Mouse (Mus musculus): ENCODE measurements at regions not wholly inside any gene's neighbourhood (a gene's known extent, or its start where the extent isn't known, plus 50 kb on each side); places are given as distances from the start of the nearest gene placed in this dataset.

DNA sequence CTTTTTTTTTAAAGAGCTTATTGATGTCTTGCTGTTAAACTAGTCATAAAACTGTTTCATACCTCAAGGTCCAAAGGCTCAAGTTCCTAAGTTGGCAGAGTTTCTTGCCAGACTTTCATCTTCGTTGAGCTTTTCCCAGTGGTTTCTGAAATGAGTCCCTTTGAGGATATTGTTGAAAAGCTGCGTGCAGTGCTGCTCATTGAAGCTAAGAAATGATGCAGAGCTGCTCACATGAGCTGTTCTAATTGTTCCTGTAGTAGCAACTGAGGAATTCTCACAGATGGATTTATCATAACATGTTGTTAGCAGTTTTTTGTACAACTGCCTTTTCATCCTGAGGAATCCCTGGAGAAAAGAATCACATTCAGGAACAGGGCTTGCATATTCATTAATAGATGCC is 249.3 kb downstream of the Col11a1 start:
- DNase-seq (ENCODE audit: low spot score in 2 of 2), result no peak

DNA sequence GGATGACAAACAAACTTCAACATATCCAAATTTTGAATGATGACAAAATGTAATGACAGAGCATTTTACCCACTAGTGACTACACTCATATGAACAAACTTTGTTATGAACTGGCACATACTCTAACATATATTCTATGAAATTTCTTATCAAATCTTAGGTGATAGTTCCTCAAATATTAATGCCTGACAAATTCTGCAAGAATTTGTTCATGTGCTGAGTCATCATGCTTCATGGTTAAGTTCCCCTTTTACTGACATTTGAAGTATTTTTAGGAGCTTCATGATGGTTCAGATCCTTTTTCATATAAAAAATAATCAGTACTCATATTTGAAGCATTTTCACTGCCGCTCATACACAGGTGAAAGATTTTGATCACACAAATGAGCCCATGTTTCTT is 289.1 kb downstream of the Col11a1 start:
- DNase-seq (ENCODE audit: low spot score in 2 of 2), result no peak

DNA sequence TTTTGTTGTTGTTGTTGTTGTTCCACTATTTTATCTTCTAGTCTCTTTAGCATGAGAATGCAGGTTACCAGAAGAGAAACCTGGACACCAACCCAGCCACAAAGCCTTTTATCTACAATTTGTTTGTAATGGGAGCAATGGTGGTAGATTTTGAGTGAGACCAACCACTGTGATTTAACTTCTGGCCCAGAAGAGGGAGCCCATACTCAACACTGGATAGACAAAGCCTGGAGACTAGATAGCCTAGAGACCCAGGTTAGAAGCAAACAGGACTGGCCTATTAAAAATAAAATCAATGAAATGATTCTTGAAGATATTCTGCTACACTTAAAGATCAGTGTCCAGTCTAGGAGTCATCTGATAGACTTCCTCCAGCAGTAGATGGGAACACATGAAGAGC is 304.0 kb downstream of the Col11a1 start:
- DNase-seq (ENCODE audit: low spot score in 2 of 2), result no peak

DNA sequence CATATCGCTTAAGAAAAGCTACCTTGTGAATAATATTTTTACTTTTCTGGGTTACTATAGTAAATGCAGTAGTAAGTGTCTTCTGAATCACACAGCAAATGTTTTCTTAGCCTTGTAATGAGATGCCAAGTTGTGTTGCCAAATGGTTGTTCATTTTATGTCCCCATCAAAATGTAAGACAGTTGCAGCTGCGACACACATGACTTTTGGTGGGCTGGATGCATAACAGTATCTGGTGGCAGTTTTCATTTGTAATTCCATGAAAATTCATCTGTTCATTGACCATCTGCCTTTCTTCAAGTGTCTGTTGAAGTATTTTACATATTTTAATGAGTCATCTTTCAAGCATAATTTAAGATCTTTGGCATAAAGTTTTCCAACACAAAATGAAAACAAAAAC is 313.4 kb downstream of the Col11a1 start:
- DNase-seq (ENCODE audit: low spot score in 2 of 2), result peak; percentile 14 to 18

DNA sequence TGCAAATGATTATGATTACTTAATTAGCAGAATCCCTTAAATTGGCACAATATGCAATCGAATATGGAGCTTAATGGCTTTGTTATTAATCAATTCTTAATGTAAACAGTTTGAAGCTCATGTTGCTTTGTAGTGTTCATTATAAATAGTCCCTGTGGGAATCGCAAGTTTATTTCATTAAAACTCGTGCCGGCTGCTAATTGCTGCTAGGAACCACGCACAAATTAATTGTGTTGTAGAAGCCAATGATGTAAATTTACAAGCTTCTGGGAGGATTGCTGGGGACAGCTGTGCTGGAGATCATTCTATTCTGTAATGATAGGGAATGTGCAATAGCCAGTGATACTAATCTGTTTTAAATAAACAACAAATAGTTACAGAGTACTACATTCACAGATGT is 349.7 kb downstream of the Col11a1 start:
- no peak for DNase-seq (ENCODE audit: low spot score in 2 of 2)

DNA sequence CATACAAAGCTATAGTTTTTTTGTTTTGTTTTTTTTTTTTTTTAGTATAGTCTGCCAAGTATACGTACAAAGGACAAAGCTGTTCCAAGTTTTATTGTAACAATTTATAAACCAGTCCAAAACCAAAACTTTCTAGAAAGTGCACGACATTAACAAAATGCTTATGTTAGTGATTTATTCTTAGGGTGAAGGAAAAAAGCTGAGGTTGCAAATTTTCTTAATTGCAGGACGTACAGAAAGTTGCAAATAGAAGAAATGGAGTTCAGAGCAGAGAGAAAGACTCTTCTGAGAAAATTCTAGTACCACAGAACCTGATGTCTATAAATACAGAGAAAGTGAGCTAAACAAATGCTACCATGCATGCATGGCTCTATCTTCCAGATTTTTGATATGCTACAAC is 373.1 kb downstream of the Col11a1 start:
- DNase-seq (ENCODE audit: low spot score in 2 of 2), result no peak

All from layer of hippocampus, adult 8-10 months (tissue).